In the genomic region with DNA sequence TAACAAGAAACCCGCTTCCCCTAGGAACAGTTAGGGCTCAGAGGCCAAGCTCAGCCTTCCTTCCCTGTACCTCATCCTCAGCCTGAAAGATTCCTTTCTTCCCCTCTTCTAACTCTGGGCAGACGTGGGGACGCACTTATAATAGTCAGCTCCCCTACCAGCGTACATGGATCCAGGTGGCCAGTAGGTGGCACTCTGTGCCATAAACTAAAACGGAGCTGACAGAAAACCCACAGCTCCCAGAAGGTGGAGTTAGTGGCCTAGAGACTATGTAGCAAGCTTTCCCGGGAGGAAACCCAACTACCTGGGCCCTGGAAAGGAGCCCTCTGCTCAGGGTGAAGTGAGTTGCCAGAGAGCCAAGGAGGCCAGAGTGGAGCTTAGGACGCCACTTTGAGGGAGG, we compare ENCODE assay signal across 9 mouse cellular contexts. TPM values are rescaled to one million over a fixed set of nuclear protein-coding genes. Genes with fewer than 3 reads are reported as not detected.
DNase-seq lines count a peak whose midpoint lies in the region; TF ChIP-seq lines count a peak whose summit lies in the region.
"Had no signal": no experiment of that assay in that cellular context is flagged by ENCODE, and none has a peak within 500 bp of the region (broad histone marks: within the 10 kb centered on the region; RNA-seq: fewer than 3 reads in every experiment).

No protein-coding gene starts in this region.

- TF ChIP-seq CTCF in layer of hippocampus, adult 2 months (conservative IDR thresholded peaks at IDR 0.05) = peak; percentile 92

- in situ Hi-C loops in ES-E14 (cut with MboI; ENCODE audit: low sequenced_read_pairs in 2 of 2, unreplicated experiment in 2 of 2) = no loop called here

- peak overlapping the region; percentile 82; the same call in 1 of the 2 replicates for H3K27ac ChIP-seq in ES-E14 (ENCODE audit: insufficient read depth, low read depth, low read length, poor library complexity, severe bottlenecking)
- no peak overlapping the region for H3K27ac ChIP-seq in layer of hippocampus, adult 2 months
- H3K27ac ChIP-seq: limb, embryonic 12.5 days had no signal

- peaks cover 16% of the 10 kb centered on the region; the same call in 1 of the 2 replicates for H3K36me3 ChIP-seq in ES-E14 (ENCODE audit: control insufficient read depth, insufficient read depth, low read length, poor library complexity, severe bottlenecking)

- H3K4me1 ChIP-seq in ES-E14 (ENCODE audit: control insufficient read depth in 2 of 2, insufficient read depth in 2 of 2, low read length in 2 of 2, poor library complexity in 1 of 2) = peaks cover 1 to 8% of the 10 kb centered on the region in 2 experiments; a peak in 2 of 4 replicates
- H3K4me1 ChIP-seq: limb, embryonic 12.5 days had no signal

- peak; percentile 85 for DNase-seq in ES-E14 (ENCODE audit: low read depth, low spot score)
- DNase-seq in adrenal gland, postnatal 14 days = peak; percentile 87
- DNase-seq in embryo, embryonic 11.5 days (ENCODE audit: low read depth, low spot score) = peak; percentile 73
- peak; percentile 53 for DNase-seq in heart, adult 8-10 months (ENCODE audit: low spot score)
- peak; percentile 64 to 75 for DNase-seq in layer of hippocampus, adult 2 months (ENCODE audit: low spot score in 2 of 2)
- DNase-seq in lung, postnatal 25 days (ENCODE audit: low spot score) = peak; percentile 77
- peak; percentile 77 for DNase-seq in right cerebral cortex, postnatal 4 days
- DNase-seq in yolk sac, embryonic 10.5 days (ENCODE audit: low spot score) = peak; percentile 53

- peak overlapping the region; percentile 98 for H3K9ac ChIP-seq in ES-E14 (ENCODE audit: insufficient read depth, low read depth, low read length, poor library complexity, severe bottlenecking)
- H3K9ac ChIP-seq: limb, embryonic 12.5 days had no signal

- H3K9me3 ChIP-seq in ES-E14 (ENCODE audit: control insufficient read depth, insufficient read depth, low read depth, low read length) = no peaks in the 10 kb centered on the region
- H3K9me3 ChIP-seq: limb, embryonic 12.5 days had no signal

- H3K4me3 ChIP-seq in ES-E14 (ENCODE audit: insufficient read depth in 1 of 2, low read depth in 1 of 2, low read length in 2 of 2, poor library complexity in 1 of 2, severe bottlenecking in 1 of 2) = peak overlapping the region; percentile 27 to 95; a peak in 1 of 4 replicates
- H3K4me3 ChIP-seq in layer of hippocampus, adult 2 months = no peak overlapping the region
- H3K4me3 ChIP-seq: limb, embryonic 12.5 days had no signal

TF ChIP-seq in ES-E14, 5 proteins besides CTCF, POLR2A, EP300 and RAD21:
- peak; percentile 28; the same call in 1 of the 2 replicates for TF ChIP-seq ZC3H11A (IDR thresholded peaks at IDR 0.05; ENCODE audit: borderline replicate concordance, low read depth, low read length)
- TF ChIP-seq ZNF384 (IDR thresholded peaks at IDR 0.05; ENCODE audit: low read depth, low read length) = no peak

RNA-seq across cellular contexts. Expression of gene Ptgis, which starts 18.3 kb away (rescaled TPM):
- 16.1 and 23.8 TPM in 2 replicates for total RNA-seq in ES-E14 (2012; rRNA removed)
- total RNA-seq in adrenal gland, postnatal 14 days (2021) = 17.1 and 20.4 TPM in 2 replicates
- total RNA-seq in heart, adult 8-10 months (2022) = 10 to 100 TPM; 14.5 to 23.5 (median 16.9) TPM
- under 1 TPM; 0.72 to 0.81 TPM for total RNA-seq in layer of hippocampus, adult 2 months (2021)

RNA-seq across cellular contexts. Expression of gene Kcnb1, which starts 32.2 kb away (rescaled TPM):
- total RNA-seq in ES-E14 (2012; rRNA removed) = 1.3 and 4.0 TPM in 2 replicates
- 16.4 and 22.1 TPM in 2 replicates for total RNA-seq in adrenal gland, postnatal 14 days (2021)
- total RNA-seq in heart, adult 8-10 months (2022) = 10 to 100 TPM; 33.9 to 43.8 (median 38.8) TPM
- total RNA-seq in layer of hippocampus, adult 2 months (2021) = 100 to 1,000 TPM; 103 to 105 TPM
